Mouse (Mus musculus) limb, embryonic 14.5 days (tissue): ENCODE data around the gene Foxn3. TPM values are rescaled to one million over a fixed set of nuclear protein-coding genes. Genes with fewer than 3 reads are reported as not detected.

Source experiments
- ATAC-seq: fragments of 200-750 bp; cut with Nextera tagmentation; 2 replicates; pipeline ENCODE4 v1.8.0; 2017; ENCODE audit warnings: low read depth, moderate number of reproducible peaks, moderate TSS enrichment; ENCODE audit not compliant: low FRiP score
- DNase-seq: peaks from one replicate; pipeline ENCODE4 v3.0.0-alpha.2; 2015; ENCODE audit warnings: low spot score
- H3K27ac ChIP-seq: fragments of 300-500 bp; sonication (generic); replicated peaks from 2 replicates; pipeline ENCODE4 v1.5.1; 2014; ENCODE audit warnings: low read depth, mild to moderate bottlenecking, low read length, moderate library complexity, mixed read lengths
- H3K27me3 ChIP-seq: fragments of 300-500 bp; sonication (generic); 2 replicates; pipeline ENCODE4 v1.6.1; 2014; ENCODE audit warnings: low read length, mixed read lengths; ENCODE audit not compliant: control insufficient read depth, insufficient read depth
- H3K36me3 ChIP-seq: fragments of 300-500 bp; sonication (generic); 2 replicates; pipeline ENCODE4 v1.6.1; 2014; ENCODE audit warnings: mild to moderate bottlenecking, low read length, moderate library complexity, mixed read lengths; ENCODE audit not compliant: control insufficient read depth, insufficient read depth
- H3K4me1 ChIP-seq: fragments of 300-500 bp; sonication (generic); 2 replicates; pipeline ENCODE4 v1.6.1; 2014; ENCODE audit warnings: antibody characterized with exemption, low read length, mixed read lengths; ENCODE audit not compliant: control insufficient read depth, insufficient read depth
- H3K4me2 ChIP-seq: fragments of 300-500 bp; sonication (generic); replicated peaks from 2 replicates; pipeline ENCODE4 v1.6.1; 2014; ENCODE audit warnings: low read depth, mild to moderate bottlenecking, low read length, moderate library complexity; ENCODE audit not compliant: severe bottlenecking
- H3K4me3 ChIP-seq: fragments of 300-500 bp; sonication (generic); replicated peaks from 2 replicates; pipeline ENCODE4 v1.5.1; 2014; ENCODE audit warnings: low read length
- H3K9ac ChIP-seq: fragments of 300-500 bp; sonication (generic); 2 replicates; pipeline ENCODE4 v1.6.1; 2014; ENCODE audit warnings: mild to moderate bottlenecking, low read depth, low read length, moderate library complexity; ENCODE audit not compliant: severe bottlenecking
- H3K9me3 ChIP-seq: fragments of 300-500 bp; sonication (generic); 2 replicates; pipeline ENCODE4 v1.6.1; 2016; ENCODE audit warnings: low read length; ENCODE audit not compliant: control insufficient read depth
- POLR2A ChIP-seq: fragments of 200-500 bp; IDR thresholded peaks from 2 replicates; pipeline ENCODE4 v1.8.0; 2012; ENCODE audit warnings: inconsistent platforms, mild to moderate bottlenecking, moderate library complexity, borderline replicate concordance; ENCODE audit not compliant: insufficient read depth, insufficient read length; ENCODE audit errors: extremely low read depth
- WGBS: fragments of 180-500 bp; shearing (Covaris S2); extraction: QIAGEN DNeasy Blood & Tissue Kit; methylation state at CpG from one replicate; pipeline ENCODE4 v1.1.7; 2014; 5-methylcytosine and 5-hydroxymethylcytosine counted together
- polyA plus RNA-seq, 2 experiments: library from polyadenylated mRNA; depleted of rRNA in 1 of 2; stranded (reverse) in 1 of 2; unstranded in 1 of 2; fragments of >200 nt; fragmentation: Nextera tagmentation in 1 of 2; extraction: Ambion mirVana in 1 of 2; gene quantifications; 2 replicates each; pipeline versions ENCODE4 v1.2.1 to v1.2.3; 2012 to 2014

Foxn3 gene
- polyA plus RNA-seq, 2 experiments: 27.6 to 118 TPM

DNA sequence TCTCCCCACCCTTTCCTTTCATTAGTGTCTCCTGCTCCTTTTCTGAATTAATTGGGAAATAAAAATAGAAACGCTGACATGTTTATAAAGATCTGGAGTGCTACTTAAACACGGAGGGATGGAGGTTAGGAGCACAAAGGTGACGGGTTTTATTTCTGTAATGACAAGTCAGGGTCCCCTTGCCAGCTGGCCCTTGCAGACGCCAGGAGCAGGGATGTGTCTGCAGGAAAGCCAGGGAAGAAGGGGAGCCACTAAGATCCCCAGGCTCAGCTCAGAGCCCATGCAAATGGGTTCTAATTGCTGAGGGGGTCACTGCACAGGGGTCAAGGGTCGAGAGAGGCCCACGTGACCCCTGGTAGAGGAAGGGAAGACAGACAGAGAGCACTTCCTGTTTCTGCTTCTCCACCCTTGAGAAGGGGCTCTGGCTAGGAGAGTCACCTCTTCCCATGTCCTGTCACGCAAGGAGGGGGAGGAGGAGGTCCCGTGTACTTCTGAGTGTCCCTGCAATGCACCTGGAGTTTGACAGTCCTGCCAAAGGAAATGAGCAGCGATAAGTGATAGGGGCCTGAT lies 36.7 kb downstream of the Foxn3 start:
- Histone ChIP-seq H3K4me3 (no peak overlapping the region), H3K36me3 (no peaks in the 10 kb centered on the region), H3K9ac (no peak overlapping the region), H3K27ac (no peak overlapping the region), H3K9me3 (no peaks in the 10 kb centered on the region), H3K27me3 (no peaks in the 10 kb centered on the region), H3K4me1 (peaks cover 43% of the 10 kb centered on the region), H3K4me2 (no peak overlapping the region)
- no peak for TF ChIP-seq POLR2A
- 38% methylated on average over 9 of the region's 9 CpGs for WGBS
- no peak for ATAC-seq
- DNase-seq: no peak

DNA sequence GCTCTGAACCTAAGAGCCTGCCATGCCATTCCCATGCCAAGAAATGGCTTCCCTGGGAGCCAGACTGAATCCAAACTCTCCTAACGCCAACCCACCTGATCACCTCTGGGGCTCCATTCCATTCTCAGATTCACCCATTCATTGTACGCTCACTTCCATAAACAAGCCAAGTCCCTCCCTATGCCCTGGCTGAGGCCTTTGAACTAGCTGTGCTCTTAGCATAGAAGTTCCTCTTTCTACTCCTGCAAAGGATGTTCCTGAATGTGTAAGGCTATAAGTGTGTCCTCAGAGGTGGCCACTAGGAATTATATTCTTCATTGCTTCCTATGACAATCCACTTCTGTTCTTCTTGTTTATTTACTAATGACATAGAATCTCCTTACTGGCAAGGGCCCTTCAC lies 40.5 kb downstream of the Foxn3 start:
- Histone ChIP-seq H3K36me3 (no peaks in the 10 kb centered on the region), H3K4me2 (no peak overlapping the region), H3K4me3 (no peak overlapping the region), H3K9ac (no peak overlapping the region), H3K27ac (no peak overlapping the region), H3K4me1 (peaks cover 17% of the 10 kb centered on the region), H3K9me3 (no peaks in the 10 kb centered on the region), H3K27me3 (no peaks in the 10 kb centered on the region)
- no peak for DNase-seq
- ATAC-seq: no peak
- TF ChIP-seq POLR2A: no peak
- WGBS: 94% methylated on average over 2 of the region's 2 CpGs

DNA sequence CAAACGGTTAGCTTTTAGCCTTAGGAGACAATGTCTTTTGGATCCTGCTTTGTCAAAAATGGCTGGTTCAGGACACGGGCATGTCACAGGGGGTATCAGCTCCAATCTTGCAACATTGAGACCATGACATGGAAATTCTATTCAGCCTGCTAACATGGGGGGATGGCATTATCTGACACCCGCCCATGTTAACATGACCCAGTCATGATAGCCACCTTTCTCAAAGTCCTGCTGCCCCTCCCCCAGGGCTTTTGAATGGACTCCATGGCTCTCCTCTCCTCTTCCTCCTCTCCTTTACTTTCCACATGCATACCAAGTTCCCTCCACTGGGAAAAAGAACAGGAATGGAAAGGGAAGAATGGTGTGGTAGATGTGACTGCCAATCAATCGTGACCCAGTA lies 43.5 kb downstream of the Foxn3 start:
- H3K9me3 ChIP-seq: no peaks in the 10 kb centered on the region
- H3K27ac ChIP-seq: no peak overlapping the region
- ATAC-seq (no peak), DNase-seq (no peak)
- peaks cover 7% of the 10 kb centered on the region; the same call in 1 of the 2 replicates for H3K4me1 ChIP-seq
- H3K4me2 ChIP-seq: no peak overlapping the region
- no peak overlapping the region for H3K9ac ChIP-seq
- H3K4me3 ChIP-seq: no peak overlapping the region
- WGBS: 88% methylated on average over 4 of the region's 4 CpGs
- H3K36me3 ChIP-seq: no peaks in the 10 kb centered on the region
- H3K27me3 ChIP-seq: no peaks in the 10 kb centered on the region
- TF ChIP-seq POLR2A: no peak

DNA sequence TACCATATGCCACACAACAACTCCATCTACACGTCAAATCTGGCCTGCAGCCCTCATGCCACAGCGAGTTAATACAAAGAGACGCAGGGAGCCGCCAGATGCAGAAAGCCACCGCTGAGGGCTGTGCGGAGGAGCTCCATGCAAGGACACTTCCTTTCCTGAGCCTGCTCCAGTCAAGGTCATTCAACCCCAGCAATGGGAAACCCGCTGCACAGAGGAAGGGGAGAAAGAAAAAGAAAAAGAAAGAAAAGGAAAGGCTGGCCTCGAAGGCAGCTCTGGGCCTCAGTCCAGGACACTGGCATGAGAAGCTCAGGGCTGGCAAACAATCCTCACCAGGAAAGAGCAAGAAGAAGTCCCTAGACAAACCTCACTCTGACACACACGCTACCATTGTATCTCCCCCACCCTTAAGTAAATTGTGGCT lies 44.2 kb downstream of the Foxn3 start:
- no peaks in the 10 kb centered on the region for H3K9me3 ChIP-seq
- WGBS: 61% methylated on average over 9 of the region's 9 CpGs
- no peak overlapping the region for H3K9ac ChIP-seq
- peaks cover 7% of the 10 kb centered on the region; the same call in 1 of the 2 replicates for H3K4me1 ChIP-seq
- H3K36me3 ChIP-seq: no peaks in the 10 kb centered on the region
- DNase-seq (no peak), ATAC-seq (no peak)
- no peaks in the 10 kb centered on the region for H3K27me3 ChIP-seq
- H3K27ac ChIP-seq: no peak overlapping the region
- H3K4me2 ChIP-seq: no peak overlapping the region
- no peak overlapping the region for H3K4me3 ChIP-seq
- no peak for TF ChIP-seq POLR2A

DNA sequence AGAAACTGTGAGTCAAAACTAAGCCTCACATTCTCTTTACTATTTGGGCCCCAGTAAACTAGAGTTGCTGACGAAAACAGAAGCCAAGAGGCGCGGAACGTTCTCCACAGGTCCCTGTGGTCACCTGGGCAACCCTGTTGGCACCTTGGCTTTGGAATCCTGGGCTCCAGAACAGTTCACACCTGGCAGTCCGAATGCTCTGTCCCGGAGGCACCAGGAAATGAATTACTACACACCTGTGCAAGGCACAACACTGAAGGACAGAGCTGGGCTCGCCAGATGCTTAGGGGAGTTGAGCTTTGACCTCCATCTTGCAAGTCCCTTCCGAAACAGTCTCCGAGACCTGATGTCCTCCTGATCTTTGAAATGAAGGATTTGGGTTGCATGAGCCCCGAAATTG lies 44.7 kb downstream of the Foxn3 start:
- no peak for ATAC-seq
- Histone ChIP-seq H3K27me3 (no peaks in the 10 kb centered on the region), H3K36me3 (no peaks in the 10 kb centered on the region), H3K4me2 (no peak overlapping the region), H3K4me1 (peaks cover 7% of the 10 kb centered on the region; the same call in 1 of the 2 replicates), H3K9me3 (no peaks in the 10 kb centered on the region), H3K27ac (no peak overlapping the region), H3K4me3 (no peak overlapping the region), H3K9ac (no peak overlapping the region)
- no peak for DNase-seq
- TF ChIP-seq POLR2A: no peak
- 85% methylated on average over 10 of the region's 10 CpGs for WGBS
